Mouse (Mus musculus) mature B cell (primary cell): Measurements from ENCODE around the gene Bmp7.

ENCODE experiments used
- in situ Hi-C: fragments of 300-500 bp; cut with MboI; formaldehyde crosslinking; loops from 2 replicates; pipeline ENCODE4 v1.14.3; 2019

Gene Bmp7

GRCm38 (mm10) chr2:172854136-172854535 lies 86.0 kb downstream of the Bmp7 start:
- in situ Hi-C loops: no loop called here

- in situ Hi-C loops: no loop called here
Observed at GRCm38 (mm10) chr2:172851773-172852172, 88.3 kb downstream of the Bmp7 start.

- in situ Hi-C loops: loop anchor here (25.0 kb wide), 1 partner anchor 714 kb away; no protein-coding TSS in a partner anchor
Observed at GRCm38 (mm10) chr2:172848193-172848592, 91.9 kb downstream of the Bmp7 start.

- in situ Hi-C loops: loop anchor here (25.0 kb wide), 1 partner anchor 716 kb away; no protein-coding TSS in a partner anchor
Observed at GRCm38 (mm10) chr2:172846311-172846575, 93.9 kb downstream of the Bmp7 start.

GRCm38 (mm10) chr2:172845536-172846310 lies 94.4 kb downstream of the Bmp7 start:
- in situ Hi-C loops: loop anchor here (25.0 kb wide), 1 partner anchor 717 kb away; no protein-coding TSS in a partner anchor

GRCm38 (mm10) chr2:172843903-172844302 lies 96.2 kb downstream of the Bmp7 start:
- in situ Hi-C loops: loop anchor here (25.0 kb wide), 1 partner anchor 718 kb away; no protein-coding TSS in a partner anchor

GRCm38 (mm10) chr2:172842306-172842705 lies 97.8 kb downstream of the Bmp7 start:
- in situ Hi-C loops: loop anchor here (25.0 kb wide), 1 partner anchor 720 kb away; no protein-coding TSS in a partner anchor

- in situ Hi-C loops: loop anchor here (25.0 kb wide), 1 partner anchor 721 kb away; no protein-coding TSS in a partner anchor
Observed at GRCm38 (mm10) chr2:172840905-172841750, 99.0 kb downstream of the Bmp7 start.

GRCm38 (mm10) chr2:172839317-172839980 lies 100.7 kb downstream of the Bmp7 start:
- in situ Hi-C loops: loop anchor here (10.0 to 25.0 kb wide), 3 partner anchors 155 to 723 kb away; no protein-coding TSS in a partner anchor

GRCm38 (mm10) chr2:172836516-172836915 lies 103.6 kb downstream of the Bmp7 start:
- in situ Hi-C loops: loop anchor here (10.0 to 25.0 kb wide), 3 partner anchors 158 to 726 kb away; no protein-coding TSS in a partner anchor

GRCm38 (mm10) chr2:172833196-172833595 lies 106.9 kb downstream of the Bmp7 start:
- in situ Hi-C loops: loop anchor here (10.0 to 25.0 kb wide), 3 partner anchors 162 to 729 kb away; no protein-coding TSS in a partner anchor

GRCm38 (mm10) chr2:172831762-172832161 lies 108.4 kb downstream of the Bmp7 start:
- in situ Hi-C loops: loop anchor here (10.0 to 25.0 kb wide), 3 partner anchors 163 to 731 kb away; no protein-coding TSS in a partner anchor

- in situ Hi-C loops: loop anchor here (10.0 to 25.0 kb wide), 3 partner anchors 164 to 731 kb away; no protein-coding TSS in a partner anchor
Observed at GRCm38 (mm10) chr2:172831133-172831532, 109.0 kb downstream of the Bmp7 start.

- in situ Hi-C loops: loop anchor here (25.0 kb wide), 1 partner anchor 734 kb away; no protein-coding TSS in a partner anchor
Observed at GRCm38 (mm10) chr2:172828229-172828628, 111.9 kb downstream of the Bmp7 start.

GRCm38 (mm10) chr2:172827564-172827963 lies 112.6 kb downstream of the Bmp7 start:
- in situ Hi-C loops: loop anchor here (25.0 kb wide), 1 partner anchor 735 kb away; no protein-coding TSS in a partner anchor

- in situ Hi-C loops: loop anchor here (25.0 kb wide), 1 partner anchor 737 kb away; no protein-coding TSS in a partner anchor
Observed at GRCm38 (mm10) chr2:172825785-172826145, 114.4 kb downstream of the Bmp7 start.

- in situ Hi-C loops: loop anchor here (25.0 kb wide), 1 partner anchor 737 kb away; no protein-coding TSS in a partner anchor
Observed at GRCm38 (mm10) chr2:172824906-172825784, 115.0 kb downstream of the Bmp7 start.

GRCm38 (mm10) chr2:172818631-172819230 lies 121.4 kb downstream of the Bmp7 start:
- in situ Hi-C loops: no loop called here
